Mouse (Mus musculus): Measurements from ENCODE around the gene Acot6.

DNA sequence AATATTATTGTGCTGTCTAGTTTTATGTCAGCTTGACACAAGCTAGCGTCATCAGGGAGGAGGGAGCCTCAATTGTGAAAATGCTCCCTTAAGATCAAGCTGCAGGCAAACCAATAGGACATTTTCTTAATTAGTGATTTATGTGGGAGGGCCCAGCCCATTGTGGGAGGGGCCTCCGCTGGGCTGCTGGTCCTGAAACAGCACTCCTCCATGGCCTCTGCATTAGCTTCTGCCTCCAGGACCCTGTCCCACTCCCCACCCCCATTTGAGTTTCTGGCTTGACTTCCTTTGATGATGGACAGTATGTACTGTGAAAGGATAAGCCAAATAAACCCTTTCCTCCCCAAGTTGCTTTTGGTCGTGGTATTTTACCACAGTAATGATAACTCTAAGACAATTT lies 6.6 kb downstream of the Acot6 start:
- TF ChIP-seq CTCF (IDR thresholded peaks at IDR 0.05; ENCODE audit: borderline replicate concordance, insufficient read depth, low read depth, low read length) (no peak), POLR2A (IDR thresholded peaks at IDR 0.05; ENCODE audit: borderline replicate concordance, insufficient read depth, low read length) (no peak)

Measured in cerebellum, adult 2 months (tissue).